Mouse (Mus musculus) heart, embryonic 13.5 days (tissue): Measurements from ENCODE around the gene Nr2c2ap. TPM values are rescaled to one million over a fixed set of nuclear protein-coding genes. Genes with fewer than 3 reads are reported as not detected.

Experiments
- ATAC-seq: fragments of 200-750 bp; cut with Nextera tagmentation; 2 replicates; pipeline ENCODE4 v1.8.0; 2017; ENCODE audit warnings: moderate TSS enrichment; ENCODE audit not compliant: insufficient number of reproducible peaks, low FRiP score, low TSS enrichment; ENCODE audit errors: extremely low read depth
- H3K27ac ChIP-seq: fragments of 300-500 bp; sonication (generic); replicated peaks from 2 replicates; pipeline ENCODE4 v1.5.1; 2015; ENCODE audit warnings: moderate library complexity, mild to moderate bottlenecking, inconsistent platforms
- H3K27me3 ChIP-seq: fragments of 300-500 bp; sonication (generic); replicated peaks from 2 replicates; pipeline ENCODE4 v1.6.1; 2015; ENCODE audit warnings: mild to moderate bottlenecking, inconsistent platforms
- H3K36me3 ChIP-seq: fragments of 300-500 bp; sonication (generic); 2 replicates; pipeline ENCODE4 v1.6.1; 2015; ENCODE audit warnings: mild to moderate bottlenecking, inconsistent platforms
- H3K4me1 ChIP-seq: fragments of 300-500 bp; sonication (generic); 2 replicates; pipeline ENCODE4 v1.6.1; 2015; ENCODE audit warnings: inconsistent platforms
- H3K4me2 ChIP-seq: fragments of 300-500 bp; sonication (generic); 2 replicates; pipeline ENCODE4 v1.6.1; 2015; ENCODE audit warnings: inconsistent platforms, mild to moderate bottlenecking, moderate library complexity
- H3K4me3 ChIP-seq: fragments of 300-500 bp; sonication (generic); 2 replicates; pipeline ENCODE4 v1.5.1; 2015; ENCODE audit warnings: moderate library complexity, mild to moderate bottlenecking, inconsistent platforms
- H3K9ac ChIP-seq: fragments of 300-500 bp; sonication (generic); 2 replicates; pipeline ENCODE4 v1.6.1; 2015; ENCODE audit warnings: inconsistent platforms, mild to moderate bottlenecking, moderate library complexity
- H3K9me3 ChIP-seq: fragments of 300-500 bp; sonication (generic); 2 replicates; pipeline ENCODE4 v1.6.1; 2016; ENCODE audit warnings: inconsistent platforms
- WGBS: fragments of 180-500 bp; shearing (Covaris S2); methylation state at CpG from one replicate; pipeline ENCODE4 v1.1.7; 2015; ENCODE audit warnings: mixed read lengths; 5-methylcytosine and 5-hydroxymethylcytosine counted together
- polyA plus RNA-seq: library from polyadenylated mRNA; unstranded; fragments of >200 nt; fragmentation: Nextera tagmentation; extraction: Ambion mirVana; gene quantifications from 2 replicates; pipeline ENCODE4 v1.2.1, GENCODE M21; 2015

Gene Nr2c2ap
- 30.5 and 34.3 TPM in 2 replicates for polyA plus RNA-seq

DNA sequence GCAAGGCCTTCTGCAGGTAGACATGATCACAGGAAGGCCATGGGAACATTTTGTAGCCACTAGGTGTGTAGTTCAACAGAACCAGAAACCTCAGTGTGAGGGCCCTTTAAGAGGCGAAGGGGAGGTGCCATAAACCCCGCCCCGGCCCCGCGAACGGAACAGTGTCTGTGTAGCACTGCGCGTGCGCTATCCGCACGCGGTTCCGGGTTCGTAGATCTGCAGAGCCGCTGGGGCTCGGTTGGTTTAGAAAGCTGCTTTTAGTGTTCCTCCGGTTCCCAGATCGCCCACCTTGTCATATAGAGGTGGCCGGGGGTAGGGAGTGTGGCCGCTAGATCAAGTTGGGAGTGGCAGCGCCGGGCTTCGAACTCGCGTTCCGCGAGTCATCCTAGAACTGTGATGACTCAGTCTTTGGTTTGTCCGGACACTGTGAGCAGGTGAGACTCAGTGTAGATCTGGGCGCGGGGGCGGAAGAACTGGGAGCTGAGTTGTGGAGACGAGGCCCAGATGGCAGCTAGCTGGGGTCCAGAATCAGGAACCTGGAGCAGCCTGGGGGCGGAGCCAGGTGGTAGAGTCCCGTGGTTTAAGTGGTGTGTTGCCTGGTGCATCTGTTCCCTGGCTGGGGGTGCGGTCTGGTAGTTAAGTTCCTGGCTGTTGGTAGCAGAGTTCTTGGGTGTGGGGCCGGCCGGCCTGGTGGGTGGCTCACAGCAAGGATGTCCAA lies at the start of gene Nr2c2ap:
Gene Nr2c2ap, plus strand, starts transcription at position 168 of the 718 bp plus-strand sequence.
- peak; percentile 50 for ATAC-seq
- Histone ChIP-seq H3K36me3 (peaks cover 43% of the 10 kb centered on the region), H3K27me3 (peaks cover 10% of the 10 kb centered on the region; the same call in 1 of the 2 replicates), H3K4me3 (peak within 1 kb of the TSS; percentile 81), H3K9ac (peak within 1 kb of the TSS; percentile 89), H3K4me2 (peak within 1 kb of the TSS; percentile 84), H3K4me1 (peaks cover 61% of the 10 kb centered on the region), H3K27ac (0 out of 2 replicates have a peak within 1 kb of the TSS, but pooled peaks have one; percentile 41), H3K9me3 (no peaks in the 10 kb centered on the region)
- WGBS: 2% methylated on average over 37 of the region's 37 CpGs

DNA sequence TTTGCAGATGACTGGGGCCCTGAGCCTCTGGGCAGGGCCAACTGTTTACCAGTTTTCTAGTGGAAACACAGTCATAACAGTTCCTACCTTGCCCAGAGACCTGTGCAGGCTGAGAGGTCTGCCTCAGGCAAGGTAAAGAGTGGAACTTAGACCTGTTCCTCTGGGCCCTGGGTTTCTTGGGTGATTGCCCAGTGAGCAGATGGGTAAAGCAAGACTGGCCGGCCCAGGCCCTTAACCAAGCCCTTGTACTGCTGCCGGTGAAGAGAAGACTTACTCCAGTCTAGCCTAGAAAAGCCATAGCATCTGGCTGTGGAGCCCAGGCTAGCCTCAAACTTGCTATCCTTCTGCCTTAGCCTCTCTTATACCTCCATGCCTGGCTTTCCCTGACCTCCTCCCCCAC lies 49.2 kb upstream of the Nr2c2ap start:
- Histone ChIP-seq H3K27me3 (peaks cover 57% of the 10 kb centered on the region), H3K4me3 (no peak overlapping the region), H3K27ac (no peak overlapping the region), H3K9me3 (no peaks in the 10 kb centered on the region), H3K9ac (no peak overlapping the region), H3K36me3 (no peaks in the 10 kb centered on the region), H3K4me1 (peaks cover 33% of the 10 kb centered on the region), H3K4me2 (no peak overlapping the region)
- WGBS: 91% methylated on average over 2 of the region's 2 CpGs
- no peak for ATAC-seq

DNA sequence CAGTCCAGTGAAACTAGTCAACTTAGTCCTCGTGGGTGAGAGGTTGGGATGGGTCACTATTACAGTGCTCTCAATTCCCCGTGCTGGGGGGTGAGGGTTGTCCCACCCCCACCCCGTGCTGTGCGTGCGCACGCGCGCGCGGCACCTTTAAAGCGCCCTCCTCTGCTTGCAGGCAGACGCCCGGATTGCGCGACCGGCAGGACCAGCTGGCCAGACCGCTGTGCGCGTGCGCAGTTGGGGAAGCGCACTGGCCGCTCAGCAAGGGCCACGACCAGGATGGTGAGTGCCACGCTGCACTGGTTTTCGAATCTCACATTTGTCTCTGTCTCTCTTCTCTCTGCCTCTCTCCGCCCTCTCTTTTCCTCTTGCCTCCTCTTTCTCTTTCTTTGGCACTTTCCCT lies 47.8 kb upstream of the Nr2c2ap start, which contains the start of gene Hapln4:
Gene Hapln4, plus strand, starts transcription at position 173 of the 400 bp plus-strand sequence.
- Histone ChIP-seq H3K9me3 (no peaks in the 10 kb centered on the region), H3K4me2 (peak within 1 kb of the TSS; percentile 91), H3K4me1 (peaks cover 38% of the 10 kb centered on the region), H3K9ac (peak within 1 kb of the TSS; percentile 71), H3K27ac (no peak within 1 kb of the TSS), H3K36me3 (no peaks in the 10 kb centered on the region), H3K4me3 (peak within 1 kb of the TSS; percentile 56), H3K27me3 (peaks cover 71% of the 10 kb centered on the region)
- 0% methylated on average over 26 of the region's 26 CpGs for WGBS
- ATAC-seq: no peak

DNA sequence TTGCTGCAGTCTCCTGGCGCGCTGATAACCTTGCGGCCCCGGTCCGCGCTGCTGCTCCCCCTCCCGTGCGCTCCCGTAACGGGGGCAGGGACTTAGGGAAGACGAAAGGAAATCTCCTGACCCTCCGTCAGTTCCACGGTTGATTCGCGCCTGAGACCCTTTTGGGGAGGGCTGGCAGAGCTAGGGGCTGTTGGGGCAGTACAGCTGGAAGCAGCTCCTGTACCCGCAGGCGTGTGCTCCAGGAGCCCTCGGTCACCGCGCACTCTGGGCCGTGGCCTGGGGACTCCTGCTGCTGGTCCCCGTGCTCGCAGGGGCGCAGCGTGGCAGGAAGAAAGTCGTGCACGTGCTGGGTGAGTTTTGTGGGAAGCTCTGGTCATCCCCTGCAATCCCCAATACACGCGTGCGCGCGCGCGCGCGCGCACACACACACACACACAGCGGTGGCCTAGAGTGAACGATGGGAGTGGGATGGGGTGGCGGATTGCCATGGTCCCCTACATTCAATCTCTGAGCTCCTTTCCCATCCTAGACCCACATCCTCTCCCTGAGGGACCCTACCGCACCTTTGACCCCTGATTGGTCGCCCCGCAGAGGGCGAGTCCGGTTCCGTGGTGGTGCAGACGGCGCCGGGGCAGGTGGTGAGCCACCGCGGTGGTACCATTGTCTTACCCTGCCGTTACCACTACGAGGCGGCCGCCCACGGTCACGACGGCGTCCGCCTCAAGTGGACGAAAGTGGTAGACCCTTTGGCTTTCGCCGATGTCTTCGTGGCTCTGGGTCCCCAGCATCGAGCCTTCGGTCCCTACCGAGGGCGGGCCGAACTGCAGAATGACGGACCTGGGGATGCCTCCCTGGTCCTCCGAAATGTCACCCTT lies 46.7 kb upstream of the Nr2c2ap start:
- H3K27me3 ChIP-seq: peaks cover 82% of the 10 kb centered on the region
- H3K4me2 ChIP-seq: peak overlapping the region; percentile 91
- H3K27ac ChIP-seq: no peak overlapping the region
- H3K4me3 ChIP-seq: peak overlapping the region; percentile 56
- peaks cover 31% of the 10 kb centered on the region for H3K4me1 ChIP-seq
- ATAC-seq: no peak
- no peaks in the 10 kb centered on the region for H3K36me3 ChIP-seq
- H3K9me3 ChIP-seq: no peaks in the 10 kb centered on the region
- 2% methylated on average over 70 of the region's 71 CpGs for WGBS
- H3K9ac ChIP-seq: peak overlapping the region; percentile 71

DNA sequence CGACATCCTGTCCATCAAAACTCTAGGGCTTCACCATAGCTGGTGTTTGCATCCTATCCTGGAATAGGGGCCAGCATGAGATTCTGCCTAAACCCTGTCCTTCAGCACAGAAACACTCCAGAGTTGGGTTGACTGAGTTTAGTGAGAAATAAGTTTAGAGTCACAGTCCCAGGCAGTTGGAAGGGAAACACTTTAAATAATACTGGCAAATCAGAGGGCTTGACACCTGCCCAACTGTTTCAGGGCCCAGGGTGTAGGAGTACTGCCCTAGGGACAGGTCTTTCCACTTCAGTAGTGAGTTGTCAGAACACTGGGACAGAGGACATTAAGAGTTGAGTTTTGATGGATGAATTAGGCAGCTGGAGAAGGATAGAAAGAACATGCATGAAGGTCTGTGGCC lies 45.0 kb upstream of the Nr2c2ap start:
- H3K4me3 ChIP-seq: no peak overlapping the region
- no peak for ATAC-seq
- peaks cover 26% of the 10 kb centered on the region for H3K4me1 ChIP-seq
- H3K9ac ChIP-seq: no peak overlapping the region
- H3K27ac ChIP-seq: no peak overlapping the region
- 41% methylated on average over 1 of the region's 1 CpGs for WGBS
- H3K36me3 ChIP-seq: no peaks in the 10 kb centered on the region
- H3K27me3 ChIP-seq: peaks cover 99% of the 10 kb centered on the region
- H3K4me2 ChIP-seq: no peak overlapping the region
- no peaks in the 10 kb centered on the region for H3K9me3 ChIP-seq

DNA sequence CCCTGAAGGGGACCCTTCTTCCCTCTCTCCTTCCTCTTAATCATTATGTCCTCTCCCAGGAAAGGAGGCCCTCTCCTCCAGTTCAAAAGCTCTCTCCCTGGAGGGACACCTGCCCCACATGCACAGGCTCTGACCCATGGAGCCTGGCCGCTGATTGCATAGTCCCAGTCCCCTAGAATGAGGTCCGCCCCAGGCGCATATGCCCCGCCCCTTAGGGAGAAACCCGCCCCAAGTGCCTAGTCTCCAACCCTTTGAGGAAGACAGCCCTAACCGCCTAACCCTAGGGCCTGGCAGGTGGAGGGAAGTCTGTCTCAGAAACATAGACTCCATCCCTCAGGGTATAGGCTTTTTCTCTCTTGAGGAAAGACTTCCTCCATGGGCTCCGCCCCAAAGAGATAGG lies 43.9 kb upstream of the Nr2c2ap start:
- H3K4me1 ChIP-seq: peaks cover 26% of the 10 kb centered on the region
- no peaks in the 10 kb centered on the region for H3K9me3 ChIP-seq
- no peaks in the 10 kb centered on the region for H3K36me3 ChIP-seq
- H3K4me2 ChIP-seq: no peak overlapping the region
- WGBS: 8% methylated on average over 7 of the region's 7 CpGs
- H3K9ac ChIP-seq: no peak overlapping the region
- no peak for ATAC-seq
- H3K27me3 ChIP-seq: peaks cover 99% of the 10 kb centered on the region
- no peak overlapping the region for H3K4me3 ChIP-seq
- no peak overlapping the region for H3K27ac ChIP-seq

DNA sequence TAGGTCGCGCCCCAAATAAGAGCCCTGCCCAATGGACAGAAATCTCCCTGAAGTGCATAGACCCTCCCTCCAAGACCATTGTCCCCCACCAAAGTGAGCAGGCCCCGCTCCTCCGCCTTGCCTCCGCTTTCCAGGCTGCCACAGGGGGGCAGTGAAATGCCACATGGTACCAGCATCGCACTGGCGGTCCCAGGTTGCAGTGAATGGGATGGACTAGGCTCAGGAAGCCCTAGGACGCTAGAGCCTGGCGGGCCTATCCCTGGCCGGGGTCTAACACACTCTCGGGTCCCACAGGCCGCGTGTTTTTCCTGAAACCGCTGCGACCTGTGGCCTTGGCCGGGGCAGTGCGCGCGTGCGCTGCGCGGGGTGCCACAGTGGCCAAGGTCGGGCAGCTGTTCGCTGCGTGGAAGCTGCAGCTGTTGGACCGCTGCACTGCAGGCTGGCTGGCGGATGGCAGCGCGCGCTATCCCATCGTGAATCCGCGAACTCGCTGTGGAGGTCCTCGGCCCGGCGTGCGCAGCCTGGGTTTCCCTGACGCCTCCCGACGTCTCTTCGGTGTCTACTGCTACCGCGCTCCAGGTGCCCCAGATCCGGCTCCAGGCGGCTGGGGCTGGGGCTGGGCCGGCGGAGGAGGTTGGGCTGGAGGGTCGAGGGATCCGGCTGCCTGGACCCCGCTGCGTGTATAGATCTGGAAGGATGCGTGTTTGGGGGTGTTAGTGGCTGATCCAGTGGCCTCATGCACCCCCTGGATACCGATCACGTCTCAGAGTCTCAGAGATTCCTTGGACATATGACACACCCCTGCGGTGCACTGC lies 43.1 kb upstream of the Nr2c2ap start:
- no peaks in the 10 kb centered on the region for H3K36me3 ChIP-seq
- H3K27me3 ChIP-seq: peaks cover 96% of the 10 kb centered on the region
- peak overlapping the region; percentile 50 for H3K4me3 ChIP-seq
- H3K27ac ChIP-seq: no peak overlapping the region
- ATAC-seq: no peak
- H3K4me2 ChIP-seq: peak overlapping the region; percentile 71
- peak overlapping the region; percentile 53; the same call in 1 of the 2 replicates for H3K9ac ChIP-seq
- 4% methylated on average over 56 of the region's 56 CpGs for WGBS
- H3K4me1 ChIP-seq: peaks cover 24% of the 10 kb centered on the region
- no peaks in the 10 kb centered on the region for H3K9me3 ChIP-seq

DNA sequence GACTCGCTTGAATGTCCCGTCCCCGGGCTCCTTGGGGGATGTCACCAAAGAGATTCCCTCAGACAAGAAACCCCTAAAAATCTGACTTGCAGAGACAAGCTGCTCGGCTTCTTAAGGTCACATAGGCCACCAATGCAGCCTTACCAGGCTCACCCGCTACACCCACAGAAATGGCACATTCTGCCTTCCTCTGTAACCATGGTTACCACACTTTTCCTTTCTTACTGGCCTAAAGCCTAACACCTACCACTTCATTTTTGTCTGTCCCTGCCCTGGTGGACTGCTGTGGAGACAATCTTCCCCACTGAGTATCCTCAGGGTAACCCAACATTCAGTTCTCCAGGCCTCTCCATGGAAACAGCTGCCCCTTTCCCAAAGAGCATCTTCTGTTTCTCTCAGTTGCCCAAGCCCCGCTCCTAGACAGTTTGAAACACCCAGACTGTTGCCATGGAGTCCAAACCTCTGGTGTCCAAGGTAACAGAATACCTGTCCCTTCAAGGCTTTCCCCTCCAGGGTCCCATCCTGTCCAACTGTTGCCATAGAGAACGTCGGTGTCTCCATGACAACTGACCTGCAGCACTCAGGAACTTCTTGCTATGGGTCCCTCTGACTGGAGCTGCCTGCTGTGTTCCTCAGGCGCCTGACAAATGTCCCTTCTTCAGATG lies 41.7 kb upstream of the Nr2c2ap start:
- 54% methylated on average over 9 of the region's 9 CpGs for WGBS
- H3K4me1 ChIP-seq: peaks cover 10% of the 10 kb centered on the region
- no peak overlapping the region for H3K4me2 ChIP-seq
- H3K36me3 ChIP-seq: no peaks in the 10 kb centered on the region
- no peaks in the 10 kb centered on the region for H3K9me3 ChIP-seq
- no peak overlapping the region for H3K27ac ChIP-seq
- H3K4me3 ChIP-seq: no peak overlapping the region
- no peak overlapping the region for H3K9ac ChIP-seq
- H3K27me3 ChIP-seq: peaks cover 96% of the 10 kb centered on the region
- no peak for ATAC-seq

DNA sequence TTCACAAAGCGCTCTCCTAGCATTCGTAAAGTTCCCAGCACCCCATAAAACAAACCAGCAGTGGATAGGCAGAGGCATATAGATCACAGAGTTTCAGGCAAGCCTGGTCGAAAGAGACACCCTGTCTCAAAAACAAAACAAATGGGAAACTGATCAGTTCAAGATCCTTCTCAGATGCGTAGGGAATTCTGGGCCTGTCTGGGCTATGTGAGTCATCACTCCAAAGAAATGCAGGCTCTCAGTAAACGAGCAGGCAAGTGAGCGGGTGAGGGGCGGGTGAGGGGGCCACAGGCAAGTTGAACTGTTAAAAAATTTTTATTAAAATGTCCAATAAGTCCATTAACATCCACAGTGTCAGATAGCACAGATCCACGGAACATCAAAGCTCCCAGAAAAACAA lies 38.3 kb upstream of the Nr2c2ap start:
- Histone ChIP-seq H3K9ac (no peak overlapping the region), H3K27ac (no peak overlapping the region), H3K27me3 (peaks cover 86% of the 10 kb centered on the region), H3K4me1 (peaks cover 6% of the 10 kb centered on the region), H3K36me3 (no peaks in the 10 kb centered on the region), H3K4me2 (no peak overlapping the region), H3K9me3 (peaks cover 2% of the 10 kb centered on the region; the same call in 1 of the 2 replicates), H3K4me3 (no peak overlapping the region)
- ATAC-seq: no peak
- WGBS: 52% methylated on average over 8 of the region's 8 CpGs

DNA sequence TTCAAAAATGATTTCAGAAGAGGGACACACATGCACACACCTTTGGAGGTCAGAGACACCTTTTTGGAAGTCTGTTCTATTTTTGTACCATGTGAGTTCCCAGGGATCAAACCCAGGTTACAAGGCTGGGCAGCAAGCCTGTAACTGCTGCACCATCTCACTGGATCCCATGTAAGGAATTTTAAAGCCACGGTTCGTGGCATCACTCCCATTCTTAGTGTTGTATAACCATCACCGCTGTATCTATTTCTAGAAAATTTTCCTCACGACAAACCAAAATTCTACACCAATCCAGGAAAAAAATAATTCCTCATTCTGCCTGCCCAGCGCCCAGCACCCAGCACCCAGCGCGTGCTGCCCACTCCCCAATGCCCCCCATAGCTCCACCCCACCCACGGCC lies 31.9 kb upstream of the Nr2c2ap start:
- no peaks in the 10 kb centered on the region for H3K36me3 ChIP-seq
- H3K4me1 ChIP-seq: no peaks in the 10 kb centered on the region
- no peak overlapping the region for H3K4me3 ChIP-seq
- no peak overlapping the region for H3K27ac ChIP-seq
- peaks cover 4% of the 10 kb centered on the region; the same call in 1 of the 2 replicates for H3K9me3 ChIP-seq
- H3K4me2 ChIP-seq: no peak overlapping the region
- ATAC-seq: no peak
- H3K27me3 ChIP-seq: peaks cover 42% of the 10 kb centered on the region
- 67% methylated on average over 8 of the region's 8 CpGs for WGBS
- H3K9ac ChIP-seq: no peak overlapping the region
